Mouse (Mus musculus): ENCODE results near the gene Kcnq5.

- TF ChIP-seq CTCF (IDR thresholded peaks at IDR 0.05; ENCODE audit: borderline replicate concordance, insufficient read depth, low read depth, low read length): no peak
- TF ChIP-seq POLR2A (IDR thresholded peaks at IDR 0.05; ENCODE audit: borderline replicate concordance, insufficient read depth, low read length): no peak
These were observed 12.3 kb upstream of the Kcnq5 start for GRCm38 (mm10) chr1:21974040-21974439.
